Mouse (Mus musculus) brain, embryonic 14.5 days (tissue): ENCODE measurements around the gene Lrsam1. TPM values are rescaled to one million over a fixed set of nuclear protein-coding genes. Genes with fewer than 3 reads are reported as not detected.
A peak's percentile ranks its signal among the peaks of the same experiment; 100 is the strongest.

Experiments used
- DNase-seq: peaks from one replicate; pipeline ENCODE4 v3.0.0-alpha.2; 2011; ENCODE audit warnings: low read depth
- CTCF ChIP-seq: fragments of 200-500 bp; IDR thresholded peaks from 2 replicates; pipeline ENCODE4 v1.5.1; 2012; ENCODE audit warnings: inconsistent platforms, mild to moderate bottlenecking, moderate library complexity, borderline replicate concordance; ENCODE audit not compliant: insufficient read depth, insufficient read length; ENCODE audit errors: extremely low read depth
- POLR2A ChIP-seq: fragments of 200-500 bp; IDR thresholded peaks from 2 replicates; pipeline ENCODE4 v1.6.1; 2012; ENCODE audit warnings: mild to moderate bottlenecking, inconsistent platforms, borderline replicate concordance; ENCODE audit not compliant: poor library complexity, insufficient read depth, insufficient read length, severe bottlenecking; ENCODE audit errors: extremely low read depth
- polyA plus RNA-seq: library from polyadenylated mRNA; depleted of rRNA; stranded (reverse); fragments of >200 nt; gene quantifications from 2 replicates; pipeline ENCODE4 v1.2.3, GENCODE M21; 2012

Gene Lrsam1
- polyA plus RNA-seq, 1 experiment: 31.8 TPM

DNA sequence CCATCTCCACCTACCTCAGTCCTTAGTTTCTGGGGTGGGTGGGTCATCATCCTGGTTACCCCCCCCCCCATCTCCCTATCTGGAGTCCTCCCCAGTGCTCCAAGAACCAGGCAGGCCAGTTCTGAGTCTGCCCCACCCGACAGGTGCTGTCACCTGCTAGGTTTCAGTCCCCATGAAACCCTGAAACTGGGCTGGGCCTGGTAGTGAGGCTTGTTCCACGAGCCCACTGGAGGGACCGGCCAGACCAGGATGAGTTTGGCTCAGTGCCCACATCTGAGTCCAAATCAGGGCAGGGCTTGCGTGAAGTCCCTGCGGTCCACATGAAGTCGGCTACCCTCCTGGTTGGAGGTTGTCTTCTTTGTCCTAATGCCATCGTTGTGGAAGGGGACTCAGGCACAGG is 62.4 kb downstream of the Lrsam1 start:
- TF ChIP-seq CTCF: no peak
- TF ChIP-seq POLR2A: no peak
- DNase-seq: no peak

DNA sequence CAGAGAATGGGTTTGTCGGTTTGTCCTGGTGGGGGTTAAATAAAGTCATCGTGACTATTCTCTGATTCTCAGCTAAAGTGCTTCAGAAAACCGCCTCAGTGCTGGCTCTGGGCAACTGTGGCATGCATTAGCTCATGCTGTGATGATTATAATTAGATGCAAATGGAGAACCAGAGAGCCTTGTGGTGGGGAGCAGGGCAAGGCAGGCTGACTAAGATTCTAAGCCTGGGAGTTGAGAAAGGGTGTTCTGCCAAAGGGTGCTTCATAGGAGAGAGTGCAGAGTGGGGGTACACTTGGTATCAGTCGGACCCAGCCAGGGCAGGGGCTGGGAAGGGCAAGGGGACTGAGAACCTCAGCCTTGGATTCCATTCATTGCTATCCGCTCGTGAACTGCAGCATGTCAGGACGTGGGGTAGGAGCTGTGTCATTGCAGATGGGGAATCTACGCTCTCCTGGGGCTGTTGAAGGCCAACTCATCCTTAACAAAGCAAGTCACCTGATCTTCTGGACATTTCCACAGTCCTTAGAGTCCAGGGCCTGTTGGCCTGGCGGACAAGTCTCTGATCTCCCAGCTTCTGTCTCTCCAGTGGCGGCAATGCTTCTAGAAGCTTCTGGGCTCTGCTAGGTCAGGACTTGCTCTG is 64.8 kb downstream of the Lrsam1 start:
- TF ChIP-seq CTCF: no peak
- no peak for TF ChIP-seq POLR2A
- DNase-seq: peak; percentile 69

DNA sequence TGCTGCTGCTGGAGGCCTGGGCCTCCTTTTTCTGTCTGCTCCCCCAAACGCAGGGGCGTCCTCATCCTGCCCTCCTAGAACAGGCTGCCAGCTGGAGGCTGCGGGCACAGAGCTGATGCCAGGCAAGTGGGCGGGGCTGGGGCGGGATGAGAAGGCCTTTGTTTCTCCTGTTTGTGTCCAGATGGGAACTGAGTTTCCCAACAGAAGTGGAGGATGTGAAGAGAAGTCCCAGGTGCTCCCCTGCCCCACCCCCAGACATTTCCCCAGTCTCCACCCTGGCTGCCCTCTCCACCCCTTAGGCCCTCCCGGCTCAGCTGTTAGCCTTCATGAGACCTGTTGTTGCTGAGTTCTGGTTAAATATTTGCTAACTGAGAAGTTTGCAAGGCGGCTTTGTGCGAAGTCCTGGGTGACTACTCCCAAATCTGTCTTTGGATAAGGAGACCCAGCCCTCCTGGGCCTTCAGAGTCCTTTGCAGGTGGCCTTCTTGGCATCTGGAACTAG is 65.8 kb downstream of the Lrsam1 start:
- TF ChIP-seq POLR2A: no peak
- no peak for TF ChIP-seq CTCF
- peak; percentile 84 for DNase-seq

GRCm38 (mm10) chr2:32894097-32894496 is 67.3 kb downstream of the Lrsam1 start:
- TF ChIP-seq CTCF: no peak
- no peak for TF ChIP-seq POLR2A
- no peak for DNase-seq

- DNase-seq: no peak
- TF ChIP-seq POLR2A (no peak), CTCF (no peak)
These were observed 68.9 kb downstream of the Lrsam1 start for GRCm38 (mm10) chr2:32892490-32892889.

DNA sequence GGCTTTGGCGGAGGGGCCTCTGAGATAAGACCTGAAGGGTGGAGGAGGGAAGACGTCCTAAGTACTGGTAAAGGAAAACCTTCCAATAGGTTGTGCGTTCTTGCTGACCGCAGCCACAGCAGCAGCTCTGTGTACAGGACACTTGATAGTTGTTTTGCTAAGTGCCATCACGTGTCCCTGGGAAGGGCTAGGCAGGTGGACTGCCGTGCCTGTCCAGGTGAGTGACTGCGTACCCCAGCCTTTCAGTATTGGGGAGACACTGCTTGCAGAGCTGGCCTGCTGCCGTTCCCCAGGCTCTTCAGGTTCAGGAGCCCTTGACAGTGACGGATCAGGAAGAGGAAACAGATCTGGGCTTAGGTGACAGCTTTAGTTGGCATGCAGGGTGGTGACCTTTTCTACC is 70.1 kb downstream of the Lrsam1 start:
- no peak for DNase-seq
- no peak for TF ChIP-seq POLR2A
- TF ChIP-seq CTCF: no peak

DNA sequence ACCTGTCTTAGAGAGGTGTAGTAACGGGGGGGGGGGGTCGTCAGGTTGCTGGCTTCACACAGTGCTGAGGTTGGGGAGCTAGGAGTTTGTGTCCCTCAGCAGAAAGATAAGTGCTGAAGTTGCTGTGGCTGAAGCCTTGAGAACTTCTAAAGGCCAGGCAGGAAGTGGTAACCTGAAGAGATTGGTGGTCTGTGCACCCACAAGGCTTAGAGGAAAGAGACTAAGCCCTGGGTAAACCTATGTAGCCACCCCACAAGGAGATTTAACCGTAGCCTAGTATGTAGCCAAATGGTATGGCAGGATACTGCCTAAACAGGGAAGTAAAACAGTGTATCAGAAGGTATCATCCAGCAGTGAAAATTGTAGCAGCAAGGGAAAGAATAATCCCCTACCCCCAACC is 71.1 kb downstream of the Lrsam1 start:
- no peak for DNase-seq
- TF ChIP-seq POLR2A (no peak), CTCF (no peak)

DNA sequence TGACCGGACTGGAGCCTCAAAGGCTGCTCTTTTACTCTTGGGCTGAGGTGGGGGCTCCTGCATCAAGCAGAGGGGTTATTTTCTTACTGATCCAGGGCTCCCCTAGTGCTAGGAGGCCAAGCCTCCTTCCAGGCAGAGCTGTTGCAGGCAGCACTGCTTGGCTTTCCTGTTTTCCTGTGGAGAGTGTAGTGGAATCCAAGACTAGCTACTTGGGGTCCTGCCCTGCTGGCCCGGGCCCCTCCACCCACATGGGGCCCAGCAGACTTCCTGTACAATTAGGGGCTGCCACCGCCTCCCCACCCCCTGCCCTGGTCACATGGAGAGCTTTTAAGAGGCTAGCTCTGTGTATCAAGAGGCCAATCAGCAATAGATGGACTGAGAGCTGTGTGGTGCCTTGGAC is 72.9 kb downstream of the Lrsam1 start:
- no peak for DNase-seq
- TF ChIP-seq POLR2A (no peak), CTCF (no peak)

DNA sequence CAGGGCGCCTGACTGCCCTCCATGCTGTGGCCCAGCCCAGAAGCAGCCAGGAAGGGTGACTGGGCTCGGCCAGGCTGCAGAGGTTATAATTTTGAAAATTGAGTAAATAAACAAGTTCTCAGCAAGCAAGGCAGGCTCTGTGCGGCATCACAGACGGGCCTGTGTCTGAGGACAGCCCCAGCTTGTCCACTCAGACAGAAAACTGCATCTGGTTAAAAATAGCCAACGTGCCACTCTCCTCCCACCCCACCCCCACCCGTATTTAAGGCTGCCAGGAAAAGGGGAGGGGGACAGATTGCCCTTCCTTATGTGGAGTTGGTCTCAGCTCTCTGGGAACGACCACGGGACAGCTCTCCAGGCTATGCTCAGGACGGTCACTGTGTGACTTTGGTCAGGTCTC is 73.4 kb downstream of the Lrsam1 start:
- peak; percentile 29 for DNase-seq
- TF ChIP-seq POLR2A (no peak), CTCF (no peak)

DNA sequence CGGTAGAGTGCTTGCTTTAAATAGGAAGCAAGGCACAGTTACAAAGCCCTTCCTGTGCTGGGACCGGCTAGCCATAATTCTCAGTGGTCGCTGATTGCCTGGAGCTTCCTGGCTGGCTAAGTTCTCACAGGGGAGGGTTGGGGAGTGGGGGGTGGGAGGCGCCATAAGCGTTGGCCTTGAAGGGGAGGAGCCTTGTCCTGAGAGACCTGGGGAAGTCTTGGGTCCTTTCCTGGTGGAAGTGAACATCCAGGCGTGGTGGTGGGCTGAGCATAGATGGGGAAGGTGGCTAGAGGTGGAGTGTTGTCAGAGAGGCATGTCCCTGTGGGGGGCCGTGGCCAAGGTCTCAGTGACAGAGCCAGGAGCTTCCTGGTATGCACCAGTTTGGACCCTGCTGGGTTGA is 76.7 kb downstream of the Lrsam1 start:
- no peak for TF ChIP-seq CTCF
- no peak for TF ChIP-seq POLR2A
- no peak for DNase-seq

DNA sequence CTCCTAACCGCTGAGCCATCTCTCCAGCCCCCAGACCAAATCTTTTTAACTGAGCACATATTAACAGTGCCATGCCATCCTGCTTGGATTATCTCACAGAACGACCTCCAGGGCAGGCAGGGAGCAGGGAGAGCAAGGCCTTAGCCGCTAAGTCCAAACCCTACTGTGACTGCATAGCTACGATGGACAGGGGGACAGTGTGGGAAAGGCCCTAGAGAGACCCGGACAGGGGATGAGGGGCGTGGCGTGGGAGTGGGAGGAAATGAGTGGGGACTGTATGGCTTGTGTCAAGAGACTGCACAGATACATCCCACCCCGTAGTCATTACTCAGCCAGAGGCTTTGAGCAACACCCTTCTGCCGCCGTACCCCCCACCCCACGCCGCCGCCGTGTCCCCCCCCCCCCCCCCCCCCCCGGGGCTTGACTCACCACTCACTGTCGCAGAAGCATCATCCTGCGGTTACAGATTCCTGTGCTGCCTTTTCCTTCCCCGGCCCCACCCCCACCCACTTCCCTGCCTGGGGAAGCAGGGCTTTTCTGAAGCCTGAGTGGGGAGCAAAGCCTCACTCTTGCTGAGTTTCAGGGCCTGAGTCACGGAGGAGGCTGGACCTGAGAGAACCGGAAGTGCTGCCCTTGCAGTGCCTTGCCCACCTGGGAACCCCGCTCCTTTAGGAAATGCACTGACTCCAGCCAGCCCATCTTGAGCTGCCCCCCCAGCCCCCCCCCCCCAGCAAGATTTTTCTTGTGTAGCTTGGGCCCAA is 79.0 kb downstream of the Lrsam1 start:
- no peak for DNase-seq

More for the DNA sequence above, 79.0 kb downstream of the Lrsam1 start:
- TF ChIP-seq POLR2A (no peak), CTCF (no peak)
